Comparison of ENCODE assay signal across 11 mouse cellular contexts in the genomic region with DNA sequence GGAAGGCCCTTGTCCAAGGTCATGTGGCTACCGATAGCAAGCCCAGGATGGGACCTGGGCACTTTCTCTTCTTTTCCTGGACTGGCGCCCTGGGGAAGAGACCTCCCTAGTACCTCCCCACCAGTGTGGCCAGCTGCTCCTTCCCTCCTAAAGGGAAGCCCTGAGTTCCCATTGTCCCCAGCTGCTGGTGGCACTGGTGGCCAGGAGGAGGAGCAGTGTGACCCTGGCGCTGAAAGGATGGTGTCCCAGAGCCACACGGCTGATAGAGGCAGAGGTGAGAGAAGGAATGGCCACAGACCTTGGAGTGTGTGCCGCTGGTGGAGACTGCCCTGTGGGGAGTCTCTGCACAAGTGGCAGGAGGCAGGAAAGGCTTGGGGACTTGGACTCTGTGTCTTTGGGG. TPM values are rescaled to one million over a fixed set of nuclear protein-coding genes. Genes with fewer than 3 reads are reported as not detected.
DNase-seq lines count a peak whose midpoint lies in the region; ATAC-seq and TF ChIP-seq lines count a peak whose summit lies in the region.
"Had no signal": no experiment of that assay in that cellular context is flagged by ENCODE, and none has a peak within 500 bp of the region (broad histone marks: within the 10 kb centered on the region; RNA-seq: fewer than 3 reads in every experiment).

No protein-coding gene starts in this region.

- H3K9me3 ChIP-seq in forebrain, embryonic 10.5 days: no peaks in the 10 kb centered on the region
- H3K9me3 ChIP-seq in limb, embryonic 10.5 days (replicated peaks): no peaks in the 10 kb centered on the region
- H3K9me3 ChIP-seq in stomach, embryonic 14.5 days (ENCODE audit: control insufficient read depth, low read depth, low read length): no peaks in the 10 kb centered on the region
- H3K9me3 ChIP-seq: heart, embryonic 15.5 days had no signal

- H3K27me3 ChIP-seq in forebrain, embryonic 10.5 days (ENCODE audit: poor library complexity, severe bottlenecking): peaks cover 14% of the 10 kb centered on the region
- H3K27me3 ChIP-seq in limb, embryonic 10.5 days (ENCODE audit: low read depth, poor library complexity, severe bottlenecking): peaks cover 6% of the 10 kb centered on the region; the same call in 1 of the 2 replicates
- no peaks in the 10 kb centered on the region for H3K27me3 ChIP-seq in stomach, embryonic 14.5 days (ENCODE audit: control insufficient read depth, insufficient read depth, low read length)
- H3K27me3 ChIP-seq: heart, embryonic 15.5 days had no signal

- ATAC-seq in stomach, embryonic 14.5 days (ENCODE audit: insufficient number of reproducible peaks, insufficient read depth, low FRiP score, low read depth): no peak

- TF ChIP-seq CTCF in layer of hippocampus, adult 2 months (conservative IDR thresholded peaks at IDR 0.05): peak; percentile 42

- no peak overlapping the region for H3K4me3 ChIP-seq in layer of hippocampus, adult 2 months
- no peak overlapping the region for H3K4me3 ChIP-seq in forebrain, embryonic 10.5 days
- no peak overlapping the region for H3K4me3 ChIP-seq in limb, embryonic 10.5 days
- no peak overlapping the region for H3K4me3 ChIP-seq in stomach, embryonic 14.5 days (ENCODE audit: low read depth, low read length)
- H3K4me3 ChIP-seq: heart, embryonic 15.5 days had no signal

- peaks cover 93% of the 10 kb centered on the region for H3K4me1 ChIP-seq in forebrain, embryonic 10.5 days
- H3K4me1 ChIP-seq in limb, embryonic 10.5 days: peaks cover 81% of the 10 kb centered on the region
- peaks cover 52% of the 10 kb centered on the region for H3K4me1 ChIP-seq in stomach, embryonic 14.5 days (ENCODE audit: control insufficient read depth, insufficient read depth, low read length)

- no peak overlapping the region for H3K4me2 ChIP-seq in stomach, embryonic 14.5 days (replicated peaks; ENCODE audit: low read depth, low read length)
- H3K4me2 ChIP-seq: heart, embryonic 15.5 days had no signal

- DNase-seq in layer of hippocampus, adult 2 months (ENCODE audit: low spot score in 2 of 2): no peak
- DNase-seq in layer of hippocampus, postnatal 14 days (ENCODE audit: low spot score in 2 of 2): no peak
- peak; percentile 50 for DNase-seq in forebrain, embryonic 10.5 days (ENCODE audit: extremely low spot score, low spot score)
- DNase-seq in limb, embryonic 10.5 days (ENCODE audit: low spot score): no peak
- no peak for DNase-seq in thymus, postnatal 14 days
- no peak for DNase-seq in ovary, postnatal 10 days (ENCODE audit: low spot score)
- no peak for DNase-seq in adrenal gland, adult 18-20 months (ENCODE audit: low spot score in 2 of 2)
- DNase-seq: adrenal gland, postnatal 25 days; right cerebral cortex, postnatal 4 days had no signal

- no peak overlapping the region for H3K9ac ChIP-seq in stomach, embryonic 14.5 days (replicated peaks; ENCODE audit: low read depth, low read length)
- H3K9ac ChIP-seq: heart, embryonic 15.5 days had no signal

- H3K36me3 ChIP-seq in forebrain, embryonic 10.5 days (replicated peaks): peaks cover 66% of the 10 kb centered on the region
- peaks cover 68% of the 10 kb centered on the region for H3K36me3 ChIP-seq in limb, embryonic 10.5 days
- H3K36me3 ChIP-seq in stomach, embryonic 14.5 days (ENCODE audit: control insufficient read depth, insufficient read depth, low read length): peaks cover 23% of the 10 kb centered on the region

- 29% methylated on average over 5 of the region's 5 CpGs for WGBS in forebrain, embryonic 10.5 days
- 37% methylated on average over 5 of the region's 5 CpGs for WGBS in limb, embryonic 10.5 days
- 44% methylated on average over 5 of the region's 5 CpGs for WGBS in stomach, embryonic 14.5 days

- H3K27ac ChIP-seq in layer of hippocampus, adult 2 months: peak overlapping the region; percentile 18; the same call in 1 of the 2 replicates
- H3K27ac ChIP-seq in forebrain, embryonic 10.5 days: peak overlapping the region; percentile 98
- peak overlapping the region; percentile 99 for H3K27ac ChIP-seq in limb, embryonic 10.5 days
- H3K27ac ChIP-seq in stomach, embryonic 14.5 days (ENCODE audit: low read length): peak overlapping the region; percentile 55
- H3K27ac ChIP-seq: heart, embryonic 15.5 days had no signal

RNA-seq across cellular contexts. Expression of a gene that starts 41.5 kb away (rescaled TPM):
- 100 to 1,000 TPM; 150 to 156 TPM for total RNA-seq in layer of hippocampus, adult 2 months (2021)
- 100 to 1,000 TPM; 117 to 118 TPM for total RNA-seq in layer of hippocampus, postnatal 14 days (2021)
- polyA plus RNA-seq in forebrain, embryonic 10.5 days (2016; fragmentation: Nextera tagmentation; extraction: Ambion mirVana): 19.2 and 19.6 TPM in 2 replicates
- polyA plus RNA-seq in limb, embryonic 10.5 days (2016; fragmentation: Nextera tagmentation; extraction: Ambion mirVana): 21.7 and 26.2 TPM in 2 replicates
- 17.1 and 17.2 TPM in 2 replicates for polyA plus RNA-seq in stomach, embryonic 14.5 days (2014; fragmentation: Nextera tagmentation; extraction: Ambion mirVana)
- total RNA-seq in adrenal gland, adult 18-20 months (2021): 10 to 100 TPM; 11.8 to 13.8 TPM

Comparison
In these comparisons a context has a peak if more than half of its experiments do, and no peak if none do; other contexts are left out.
1. H3K27ac ChIP-seq: peak in every context shown above with its lines; median percentile 99 in limb, embryonic 10.5 days; 98 in forebrain, embryonic 10.5 days; 55 in stomach, embryonic 14.5 days; 18 in layer of hippocampus, adult 2 months.
2. RNA of a gene that starts 41.5 kb away (total RNA-seq): 150 to 156 TPM in layer of hippocampus, adult 2 months and 117 to 118 TPM in layer of hippocampus, postnatal 14 days; 11.8 to 13.8 TPM in adrenal gland, adult 18-20 months; every median in the first group is over 4 times any median in the second.